Mouse (Mus musculus) ES-CJ7 (cell line): ENCODE results near the gene Arl15.

Experiments
- DNase-seq: peaks from one replicate; pipeline ENCODE4 v3.0.0; 2011; ENCODE audit warnings: low read depth, low spot score

Gene Arl15

GRCm38 (mm10) chr13:114144052-114145046, 350.0 kb downstream of the Arl15 start:
- DNase-seq, result no peak

DNA sequence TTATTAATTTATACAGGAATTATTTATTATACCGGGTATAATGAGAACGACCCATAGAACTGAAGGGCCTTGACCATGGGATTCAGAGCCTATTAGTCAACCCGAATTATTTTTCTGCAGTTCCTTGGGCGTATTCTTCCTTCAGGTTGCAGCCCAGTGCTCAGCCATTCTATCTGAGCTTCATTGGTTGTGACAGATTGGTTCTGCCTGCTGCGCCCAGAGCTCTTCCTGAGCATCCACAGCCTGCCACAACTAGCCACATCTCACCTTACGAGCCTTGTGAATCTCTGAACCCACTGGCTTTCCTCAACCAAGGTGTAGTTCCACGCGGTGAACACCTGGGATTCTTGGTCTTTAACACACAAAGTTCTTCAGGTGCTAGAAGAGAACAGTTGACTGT, 350.9 kb downstream of the Arl15 start:
- DNase-seq, result no peak

DNA sequence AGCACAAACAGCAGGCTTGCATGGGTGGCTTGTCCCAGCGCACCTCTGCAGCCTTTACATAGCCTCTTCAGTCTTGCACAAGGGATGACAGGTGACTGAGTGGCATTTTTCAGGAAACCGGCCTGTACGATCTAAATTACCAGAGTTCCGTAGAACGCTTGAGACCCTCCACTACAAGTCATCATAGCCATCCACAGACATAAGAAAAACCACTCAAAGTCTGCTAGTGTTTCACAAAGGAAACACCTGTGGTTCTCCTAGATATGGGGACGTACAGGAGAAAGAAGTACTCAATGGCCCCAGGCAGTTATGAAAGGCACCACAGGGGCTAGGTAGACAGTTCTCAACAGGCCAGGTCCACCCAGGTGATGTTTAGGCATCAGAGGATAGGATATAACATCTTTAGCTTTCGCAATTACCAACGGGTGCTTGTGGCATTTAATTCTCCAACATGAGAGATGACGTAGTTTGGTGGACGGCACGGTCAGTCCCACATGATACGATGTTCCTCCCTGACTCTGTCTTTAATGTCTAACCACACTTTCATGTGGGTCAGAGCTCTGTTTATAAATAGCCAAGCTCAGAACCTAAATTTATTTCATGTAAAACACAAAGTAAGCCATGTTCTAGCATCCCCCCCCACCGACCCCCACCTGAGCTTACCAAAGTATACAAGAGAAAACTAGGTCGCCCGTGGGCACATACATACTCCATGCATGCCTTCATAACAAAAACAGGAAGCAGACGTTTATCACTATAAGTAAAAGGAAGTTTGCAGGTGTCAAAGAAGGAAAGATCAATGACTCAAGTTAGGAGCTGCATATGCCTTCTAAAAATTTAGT, 356.8 kb downstream of the Arl15 start:
- no peak for DNase-seq

DNA sequence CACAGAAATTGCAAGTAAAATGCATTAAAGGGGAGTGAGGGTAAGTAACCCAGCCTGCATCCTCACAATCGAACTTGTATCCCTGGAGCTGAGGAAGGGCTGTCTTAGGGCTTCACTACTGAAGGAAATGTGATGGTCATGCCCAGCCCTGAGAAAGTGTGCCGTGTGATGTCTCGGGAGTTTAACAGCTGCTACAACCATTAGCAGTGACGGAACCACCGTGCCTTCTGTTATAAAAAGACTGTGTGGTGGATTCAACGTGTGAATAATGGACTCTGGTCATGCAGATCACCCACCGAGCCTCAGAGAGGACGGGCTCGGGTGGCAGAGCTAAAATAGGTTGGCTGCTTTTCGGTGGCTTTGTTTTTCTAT, 357.4 kb downstream of the Arl15 start:
- DNase-seq, result no peak

GRCm38 (mm10) chr13:114156689-114157088, 362.4 kb downstream of the Arl15 start:
- DNase-seq, result no peak

GRCm38 (mm10) chr13:114158111-114158730, 363.9 kb downstream of the Arl15 start:
- DNase-seq, result peak; percentile 60

DNA sequence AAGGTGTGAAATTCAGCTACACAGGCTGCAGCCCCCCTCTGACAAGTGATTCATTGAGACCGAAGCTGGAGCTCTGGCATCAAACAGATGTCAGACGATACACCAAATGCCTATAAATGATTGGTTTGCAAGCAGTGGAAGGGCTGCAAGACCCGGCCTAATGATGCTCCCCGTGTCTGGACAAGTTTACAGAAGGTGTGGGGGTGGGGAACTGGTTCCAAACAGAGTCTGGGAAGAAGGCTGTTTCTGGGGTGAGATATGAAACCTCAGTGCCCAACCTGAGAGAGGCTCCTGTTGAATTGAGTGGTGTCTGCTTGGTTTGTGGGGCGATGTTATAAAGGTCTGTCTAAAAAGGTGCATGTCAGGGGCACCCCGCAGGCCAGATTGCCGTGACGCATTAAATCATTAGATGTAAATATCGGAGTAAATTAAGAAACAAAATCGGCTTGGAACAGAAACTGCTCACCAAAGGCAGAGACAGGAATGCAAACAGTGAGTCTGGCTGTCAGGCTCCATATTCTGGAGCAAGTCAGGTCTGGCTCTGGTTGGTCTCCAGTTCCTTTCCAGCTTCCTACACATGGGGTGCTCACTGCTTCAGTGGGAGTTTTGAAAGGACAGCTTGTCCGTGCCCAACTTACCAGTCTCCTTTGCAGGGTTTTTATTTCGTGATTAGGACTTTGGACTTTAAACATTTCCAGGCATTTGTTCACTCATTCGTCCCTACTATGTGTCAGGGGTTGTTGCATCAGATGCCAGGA, 365.5 kb downstream of the Arl15 start:
- DNase-seq, result no peak

- no peak for DNase-seq
Measured at GRCm38 (mm10) chr13:114162753-114163152, 368.4 kb downstream of the Arl15 start.

DNA sequence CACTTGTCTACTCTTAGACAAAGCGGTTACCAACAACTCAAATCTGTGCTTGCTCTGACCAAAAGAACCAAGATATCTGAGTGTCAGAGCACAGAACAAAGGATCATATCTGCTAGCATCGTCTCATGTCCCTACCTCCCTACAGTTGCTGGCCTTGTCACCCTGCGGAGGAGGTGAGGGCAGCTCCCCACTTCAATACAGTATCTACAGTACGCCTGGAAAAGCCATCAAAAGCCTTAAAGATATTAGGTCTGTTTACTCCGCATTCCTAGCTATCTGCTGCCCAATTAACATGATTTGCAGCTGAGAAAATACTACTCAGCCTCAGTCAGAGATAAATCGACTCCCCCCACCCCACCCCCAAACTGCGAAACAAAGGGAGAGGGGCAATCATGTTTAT, 371.3 kb downstream of the Arl15 start:
- no peak for DNase-seq

- no peak for DNase-seq
Measured at GRCm38 (mm10) chr13:114166439-114167183, 372.3 kb downstream of the Arl15 start.

DNA sequence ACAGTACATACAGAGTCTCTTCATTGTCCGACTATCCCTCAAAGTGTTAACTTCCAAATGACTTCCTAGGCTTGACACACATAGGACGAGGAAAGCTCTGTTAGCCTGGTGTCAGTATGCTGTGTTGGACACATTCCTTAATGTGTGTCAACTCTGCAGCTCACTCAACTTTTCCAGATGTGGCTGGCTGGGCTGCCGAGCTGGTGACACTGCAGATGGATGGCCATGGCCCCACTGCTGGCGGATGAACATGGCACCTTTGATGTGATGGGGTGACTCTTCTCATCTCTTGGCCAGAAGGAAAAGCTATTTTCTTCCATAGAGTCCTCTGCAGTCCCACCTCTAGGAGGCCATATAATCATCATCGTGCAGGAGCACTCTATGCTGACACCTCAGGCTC, 375.8 kb downstream of the Arl15 start:
- no peak for DNase-seq

- DNase-seq, result no peak
Measured at GRCm38 (mm10) chr13:114171465-114171864, 377.2 kb downstream of the Arl15 start.

- no peak for DNase-seq
Measured at GRCm38 (mm10) chr13:114188107-114188506, 393.8 kb downstream of the Arl15 start.

- no peak for DNase-seq
Measured at GRCm38 (mm10) chr13:114188801-114189200, 394.5 kb downstream of the Arl15 start.

DNA sequence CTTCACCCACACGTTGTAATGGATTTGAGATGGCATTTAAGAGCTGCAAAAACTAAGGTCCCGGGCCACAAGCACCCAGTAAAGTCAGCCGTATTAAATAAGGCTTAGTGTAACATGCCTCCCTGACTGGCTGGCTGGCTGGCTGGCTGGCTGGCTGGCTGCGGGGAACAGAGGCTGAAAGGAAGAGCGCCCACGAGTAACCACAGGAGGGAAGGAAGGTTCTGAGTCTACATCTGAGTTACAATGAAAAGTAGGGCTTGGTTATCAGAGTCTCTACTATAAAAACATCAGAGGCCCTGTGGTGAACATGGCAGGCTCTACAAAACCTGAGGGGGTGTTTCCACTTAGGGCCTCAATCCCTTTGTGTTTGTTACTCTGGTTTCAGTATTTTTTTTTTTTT, 395.1 kb downstream of the Arl15 start:
- DNase-seq, result no peak

- DNase-seq, result no peak
Measured at GRCm38 (mm10) chr13:114190898-114191297, 396.6 kb downstream of the Arl15 start.

GRCm38 (mm10) chr13:114198252-114198799, 404.0 kb downstream of the Arl15 start:
- DNase-seq, result no peak

DNA sequence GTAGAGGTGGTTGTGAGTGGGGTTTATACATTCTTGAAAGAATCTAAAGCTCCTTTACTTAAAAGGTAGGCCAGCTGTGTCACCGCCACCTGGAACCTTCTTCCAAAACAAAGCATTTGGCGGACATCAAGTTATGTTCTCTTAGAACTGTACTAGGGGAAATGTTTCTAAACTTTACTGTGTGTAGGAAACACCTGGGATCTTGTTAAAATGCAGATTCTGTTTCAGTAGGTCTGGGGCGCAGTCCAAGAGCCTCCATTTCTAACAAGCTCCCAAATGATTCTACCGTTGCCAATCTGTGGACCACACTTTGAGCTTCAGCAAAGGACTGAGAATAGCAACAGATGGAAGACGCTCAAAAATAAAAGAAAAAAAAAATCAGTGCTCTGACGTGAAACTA, 405.4 kb downstream of the Arl15 start:
- DNase-seq, result no peak

DNA sequence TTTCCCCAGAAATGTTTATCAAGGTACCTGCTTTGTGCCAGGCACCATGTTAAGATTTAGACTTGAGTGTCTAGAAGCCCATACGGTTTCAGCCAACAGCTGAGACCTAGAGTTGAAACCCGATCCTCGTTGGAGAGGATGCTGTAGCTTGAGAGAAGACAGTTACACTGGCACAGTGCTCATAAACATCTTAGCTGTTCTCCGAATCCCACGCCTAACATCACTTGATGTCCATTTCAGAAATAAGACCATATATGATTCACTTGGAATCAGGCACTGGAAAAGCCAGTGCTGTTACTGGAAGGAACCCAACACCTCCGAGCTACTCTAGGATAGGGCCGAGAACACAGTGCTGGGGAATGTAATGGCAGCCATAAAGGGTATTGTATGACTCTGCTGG, 406.2 kb downstream of the Arl15 start:
- no peak for DNase-seq
